Mouse (Mus musculus) heart, embryonic 16.5 days (tissue): Measurements from ENCODE around the gene Nbea. TPM values are rescaled to one million over a fixed set of nuclear protein-coding genes. Genes with fewer than 3 reads are reported as not detected.

Experiments used
- ATAC-seq: fragments of 200-750 bp; cut with Nextera tagmentation; replicated peaks from 2 replicates; pipeline ENCODE4 v1.8.0; 2017; ENCODE audit warnings: moderate number of reproducible peaks; ENCODE audit not compliant: insufficient read depth, low FRiP score; ENCODE audit errors: extremely low read depth
- H3K27ac ChIP-seq: fragments of 300-500 bp; sonication (generic); 2 replicates; pipeline ENCODE4 v1.5.1; 2014; ENCODE audit warnings: mild to moderate bottlenecking, low read length, control low read depth, moderate library complexity
- H3K27me3 ChIP-seq: fragments of 300-500 bp; sonication (generic); 2 replicates; pipeline ENCODE4 v1.6.1; 2014; ENCODE audit warnings: low read length, mixed read lengths; ENCODE audit not compliant: control insufficient read depth, insufficient read depth
- H3K36me3 ChIP-seq: fragments of 300-500 bp; sonication (generic); 2 replicates; pipeline ENCODE4 v1.6.1; 2014; ENCODE audit not compliant: control insufficient read depth, insufficient read depth
- H3K4me1 ChIP-seq: fragments of 300-500 bp; sonication (generic); 2 replicates; pipeline ENCODE4 v1.6.1; 2014; ENCODE audit warnings: low read length, mixed read lengths; ENCODE audit not compliant: control insufficient read depth, insufficient read depth
- H3K4me2 ChIP-seq: fragments of 300-500 bp; sonication (generic); 2 replicates; pipeline ENCODE4 v1.6.1; 2014; ENCODE audit warnings: low read depth, mild to moderate bottlenecking, control low read depth, low read length
- H3K4me3 ChIP-seq: fragments of 300-500 bp; sonication (generic); 2 replicates; pipeline ENCODE4 v1.5.1; 2014; ENCODE audit warnings: mild to moderate bottlenecking, control low read depth, low read length
- H3K9ac ChIP-seq: fragments of 300-500 bp; sonication (generic); 2 replicates; pipeline ENCODE4 v1.6.1; 2014; ENCODE audit warnings: low read length, control low read depth
- H3K9me3 ChIP-seq: fragments of 300-500 bp; sonication (generic); replicated peaks from 2 replicates; pipeline ENCODE4 v1.6.1; 2016; ENCODE audit warnings: low read length; ENCODE audit not compliant: control insufficient read depth
- WGBS: fragments of 180-500 bp; shearing (Covaris S2); extraction: QIAGEN DNeasy Blood & Tissue Kit; methylation state at CpG from one replicate; pipeline ENCODE4 v1.1.7; 2014; 5-methylcytosine and 5-hydroxymethylcytosine counted together
- polyA plus RNA-seq: library from polyadenylated mRNA; unstranded; fragments of >200 nt; fragmentation: Nextera tagmentation; extraction: Ambion mirVana; gene quantifications from 2 replicates; pipeline ENCODE4 v1.2.1, GENCODE M21; 2015

The Nbea gene
- polyA plus RNA-seq, 1 experiment from 2014 or later = 7.0 TPM

DNA sequence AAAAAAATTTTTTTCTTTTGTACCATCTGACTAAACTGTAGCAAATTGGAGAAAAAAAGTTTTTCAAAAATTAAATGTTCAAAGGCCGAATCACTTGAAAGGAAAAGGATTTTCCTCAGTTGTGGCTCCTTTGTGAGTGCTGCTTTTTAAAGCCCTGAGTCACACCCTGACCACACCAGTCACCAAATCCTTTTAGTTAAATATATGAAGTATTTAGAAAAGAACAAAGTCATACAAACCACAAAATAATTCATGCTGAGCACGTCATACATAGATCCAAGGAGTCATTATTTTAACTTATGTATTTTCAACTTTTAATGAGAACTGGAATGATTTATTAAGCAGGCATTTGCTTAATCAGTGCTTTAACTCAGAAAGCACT, 295.7 kb downstream of the Nbea start:
- H3K4me1 ChIP-seq = no peaks in the 10 kb centered on the region
- no peak for ATAC-seq
- WGBS = 72% methylated on average over 2 of the region's 2 CpGs
- no peaks in the 10 kb centered on the region for H3K27me3 ChIP-seq
- no peak overlapping the region for H3K4me3 ChIP-seq
- H3K4me2 ChIP-seq = no peak overlapping the region
- H3K27ac ChIP-seq = no peak overlapping the region
- peaks cover 2% of the 10 kb centered on the region; the same call in 1 of the 2 replicates for H3K36me3 ChIP-seq
- no peak overlapping the region for H3K9ac ChIP-seq
- H3K9me3 ChIP-seq = no peaks in the 10 kb centered on the region

DNA sequence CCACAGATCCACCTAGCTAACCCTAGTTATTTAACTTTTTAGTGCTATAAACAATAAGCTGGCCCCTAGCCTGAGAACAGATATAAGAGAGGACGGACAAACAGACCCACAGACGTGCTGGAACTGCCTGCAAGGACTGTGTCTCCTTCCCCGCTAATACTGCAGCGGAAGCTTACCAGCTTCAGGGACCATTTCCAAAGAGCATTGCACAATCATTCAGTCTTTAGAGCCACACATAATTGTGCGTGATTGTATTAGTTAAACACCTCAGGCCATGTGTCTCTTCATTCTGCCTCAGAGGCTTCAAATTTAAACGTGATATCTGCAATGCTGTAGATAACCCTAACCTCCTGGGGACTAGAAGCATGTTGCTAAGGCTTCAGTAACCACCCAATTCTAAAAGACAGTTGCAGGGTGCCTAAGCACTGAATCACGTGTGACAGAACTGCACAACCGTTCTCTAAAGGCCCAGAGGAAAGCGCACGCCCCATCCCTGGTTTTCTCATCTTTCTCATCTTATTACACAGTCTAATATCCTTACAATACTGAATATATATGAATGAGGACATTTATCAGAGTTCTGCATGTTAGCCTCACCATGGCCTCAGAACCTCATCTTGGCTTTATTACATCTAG, 296.2 kb downstream of the Nbea start:
- Histone ChIP-seq H3K27ac (no peak overlapping the region), H3K36me3 (peaks cover 2% of the 10 kb centered on the region; the same call in 1 of the 2 replicates), H3K4me2 (no peak overlapping the region), H3K9me3 (no peaks in the 10 kb centered on the region), H3K4me1 (no peaks in the 10 kb centered on the region), H3K4me3 (no peak overlapping the region), H3K27me3 (no peaks in the 10 kb centered on the region), H3K9ac (no peak overlapping the region)
- 69% methylated on average over 10 of the region's 10 CpGs for WGBS
- ATAC-seq = no peak

DNA sequence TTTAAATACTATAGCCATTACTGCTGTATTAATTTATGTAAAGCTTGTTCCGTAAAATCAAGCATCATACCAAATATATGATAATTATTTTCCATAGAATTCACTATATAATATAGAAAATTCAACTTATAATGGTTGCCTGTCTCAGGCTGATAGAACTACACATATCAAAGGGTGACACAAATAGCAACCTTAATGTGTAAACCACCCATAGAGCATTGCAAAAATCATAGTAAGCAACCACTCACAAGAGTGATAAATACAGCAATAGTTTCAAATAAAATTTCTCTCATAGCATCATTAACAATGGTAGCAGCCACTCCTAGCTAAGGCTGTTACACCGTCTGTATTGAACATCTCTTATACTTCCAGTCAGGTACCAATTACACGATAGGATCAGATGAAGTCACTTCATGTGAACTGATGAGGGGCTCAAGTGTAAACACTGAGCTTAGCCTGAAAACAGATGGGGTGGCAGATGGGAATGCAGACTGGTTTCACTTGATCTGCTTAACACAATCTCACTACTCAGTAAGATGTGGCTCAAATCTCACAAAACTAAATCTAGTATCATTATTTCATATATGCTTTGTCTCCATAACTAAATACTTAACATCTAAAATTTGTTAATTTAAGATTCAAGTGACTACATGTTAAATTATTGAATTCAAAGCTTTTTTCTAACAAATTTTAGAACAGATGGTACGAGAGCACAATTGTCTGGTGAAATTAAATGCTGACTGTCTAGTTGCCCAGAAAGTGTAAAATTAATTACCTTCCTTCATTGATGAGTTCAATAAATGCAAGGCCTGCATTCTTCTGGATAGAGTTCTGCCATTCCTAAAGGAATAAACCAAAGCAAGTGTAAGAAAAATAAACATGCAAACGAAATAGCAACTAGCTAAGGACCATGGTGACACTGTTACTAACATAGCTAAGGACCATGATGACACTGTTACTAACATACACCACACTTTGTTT, 310.3 kb downstream of the Nbea start:
- H3K9me3 ChIP-seq = no peaks in the 10 kb centered on the region
- 81% methylated on average over 5 of the region's 5 CpGs for WGBS
- no peaks in the 10 kb centered on the region for H3K4me1 ChIP-seq
- no peaks in the 10 kb centered on the region for H3K36me3 ChIP-seq
- no peak for ATAC-seq
- H3K27ac ChIP-seq = no peak overlapping the region
- no peak overlapping the region for H3K4me2 ChIP-seq
- no peak overlapping the region for H3K4me3 ChIP-seq
- H3K27me3 ChIP-seq = no peaks in the 10 kb centered on the region
- no peak overlapping the region for H3K9ac ChIP-seq

DNA sequence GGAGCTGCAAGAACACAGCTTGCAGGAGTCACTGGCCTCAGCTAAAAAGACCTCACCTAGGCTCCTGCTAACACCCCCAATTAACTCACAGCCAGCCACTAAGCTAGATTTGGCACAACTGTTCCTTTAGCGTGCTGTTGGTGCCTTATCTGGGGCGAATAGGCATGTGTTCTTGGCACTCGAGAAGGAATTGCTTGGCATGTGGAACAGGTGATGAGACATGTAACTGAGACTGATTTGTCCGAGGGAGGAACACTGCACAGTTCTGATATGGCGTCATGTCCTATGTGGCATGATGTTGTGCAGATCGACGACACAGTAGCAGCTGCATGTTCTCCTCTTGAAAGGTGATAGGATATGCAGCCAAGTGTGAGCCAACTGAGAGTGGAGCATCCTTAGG, 331.0 kb downstream of the Nbea start:
- no peak overlapping the region for H3K4me3 ChIP-seq
- WGBS = 42% methylated on average over 7 of the region's 7 CpGs
- H3K36me3 ChIP-seq = peaks cover 3% of the 10 kb centered on the region; the same call in 1 of the 2 replicates
- H3K27ac ChIP-seq = peak overlapping the region; percentile 71
- no peaks in the 10 kb centered on the region for H3K27me3 ChIP-seq
- H3K9ac ChIP-seq = no peak overlapping the region
- no peaks in the 10 kb centered on the region for H3K9me3 ChIP-seq
- H3K4me2 ChIP-seq = no peak overlapping the region; the same call in 1 of the 2 replicates
- peaks cover 8% of the 10 kb centered on the region; the same call in 1 of the 2 replicates for H3K4me1 ChIP-seq
- peak; percentile 93 for ATAC-seq

DNA sequence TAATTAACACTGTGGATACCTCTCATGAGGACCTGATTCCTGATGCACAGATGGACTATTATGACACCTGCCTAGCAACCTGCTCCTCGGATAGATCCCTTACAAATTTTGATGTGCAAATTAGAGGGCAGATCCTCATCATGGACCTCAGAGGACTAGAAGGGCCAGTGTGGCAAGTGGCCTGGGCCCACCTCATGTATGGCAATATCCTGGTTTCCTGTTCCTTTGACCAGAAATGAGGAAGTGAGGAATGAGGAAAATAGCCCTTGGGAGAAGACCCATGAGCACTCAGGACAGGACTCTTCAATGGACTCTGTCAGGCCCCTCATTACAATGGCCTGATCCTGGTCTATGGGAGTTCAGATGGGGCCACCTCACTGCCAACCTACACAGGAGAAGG, 336.4 kb downstream of the Nbea start:
- no peaks in the 10 kb centered on the region for H3K27me3 ChIP-seq
- H3K9me3 ChIP-seq = no peaks in the 10 kb centered on the region
- no peak overlapping the region for H3K27ac ChIP-seq
- ATAC-seq = no peak
- H3K4me3 ChIP-seq = no peak overlapping the region
- H3K9ac ChIP-seq = no peak overlapping the region
- 85% methylated on average over 1 of the region's 1 CpGs for WGBS
- H3K36me3 ChIP-seq = no peaks in the 10 kb centered on the region
- no peak overlapping the region for H3K4me2 ChIP-seq
- H3K4me1 ChIP-seq = no peaks in the 10 kb centered on the region

DNA sequence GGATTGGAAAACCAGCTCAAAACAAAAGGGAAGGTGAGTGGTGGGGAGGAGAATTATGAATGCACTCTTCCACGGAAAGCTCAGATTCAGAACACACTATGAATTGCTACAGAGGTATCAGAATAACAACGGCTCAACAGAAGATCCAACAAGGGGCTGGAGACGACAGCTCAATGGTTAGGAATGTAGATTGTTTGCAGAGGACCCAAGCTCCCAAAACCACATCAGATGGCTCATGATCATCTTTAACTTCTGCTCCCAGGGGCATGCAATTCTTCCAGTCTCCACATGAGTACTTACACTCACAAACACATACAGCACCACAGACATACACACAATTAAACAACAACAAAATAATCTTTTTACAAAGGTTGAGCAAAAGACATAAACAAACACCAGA, 346.3 kb downstream of the Nbea start:
- Histone ChIP-seq H3K27ac (no peak overlapping the region), H3K9me3 (no peaks in the 10 kb centered on the region), H3K27me3 (no peaks in the 10 kb centered on the region), H3K36me3 (no peaks in the 10 kb centered on the region), H3K4me1 (peaks cover 2% of the 10 kb centered on the region; the same call in 1 of the 2 replicates), H3K9ac (no peak overlapping the region), H3K4me3 (no peak overlapping the region), H3K4me2 (no peak overlapping the region)
- ATAC-seq = no peak
- WGBS = 76% methylated on average over 3 of the region's 3 CpGs

DNA sequence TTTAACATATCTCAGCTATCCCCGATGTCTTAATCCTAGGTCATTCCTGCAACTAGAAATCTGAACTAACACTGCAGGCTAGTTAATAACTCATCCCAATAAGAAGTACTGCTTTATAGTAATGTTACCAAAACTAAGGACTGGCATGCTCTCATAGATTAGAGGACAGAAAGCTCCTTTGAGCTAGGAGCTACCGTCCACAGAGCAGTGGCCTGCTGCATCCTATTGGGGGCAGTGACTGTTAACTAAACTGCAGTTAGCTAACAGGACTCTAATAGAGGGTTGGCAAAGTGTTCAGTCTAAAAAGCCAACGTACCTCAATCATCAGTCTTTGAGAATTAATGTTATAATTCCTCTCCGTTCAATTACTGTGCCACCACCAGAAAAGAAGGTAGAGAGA, 348.3 kb downstream of the Nbea start:
- H3K9me3 ChIP-seq = no peaks in the 10 kb centered on the region
- H3K4me1 ChIP-seq = no peaks in the 10 kb centered on the region
- H3K36me3 ChIP-seq = no peaks in the 10 kb centered on the region
- no peak overlapping the region for H3K4me3 ChIP-seq
- no peak for ATAC-seq
- H3K4me2 ChIP-seq = no peak overlapping the region
- no peak overlapping the region for H3K27ac ChIP-seq
- WGBS = 47% methylated on average over 4 of the region's 4 CpGs
- no peaks in the 10 kb centered on the region for H3K27me3 ChIP-seq
- H3K9ac ChIP-seq = no peak overlapping the region

DNA sequence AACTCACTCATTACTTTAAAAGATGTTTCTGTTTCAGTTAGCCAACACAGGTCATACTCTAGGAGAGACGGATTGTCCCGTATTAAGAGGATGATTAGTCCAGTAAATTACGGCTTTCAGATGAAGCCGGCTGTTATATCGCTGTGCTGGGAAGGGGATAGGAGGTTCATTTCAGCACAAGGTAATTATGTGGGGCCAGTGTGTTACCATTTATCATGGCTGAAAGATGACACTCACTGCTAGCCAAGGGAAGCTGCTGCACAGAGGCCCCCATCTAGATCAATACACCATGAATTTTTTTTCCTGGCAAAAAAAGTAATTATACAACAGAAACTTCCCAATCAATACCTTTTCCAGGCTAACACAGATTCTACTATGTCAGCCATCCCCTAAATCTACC, 353.3 kb downstream of the Nbea start:
- Histone ChIP-seq H3K9ac (no peak overlapping the region), H3K27me3 (no peaks in the 10 kb centered on the region), H3K4me1 (no peaks in the 10 kb centered on the region), H3K4me2 (no peak overlapping the region), H3K9me3 (no peaks in the 10 kb centered on the region), H3K4me3 (no peak overlapping the region), H3K36me3 (no peaks in the 10 kb centered on the region), H3K27ac (no peak overlapping the region)
- WGBS = 81% methylated on average over 5 of the region's 5 CpGs
- ATAC-seq = no peak
